Mouse (Mus musculus): ENCODE data around the gene March11.

DNA sequence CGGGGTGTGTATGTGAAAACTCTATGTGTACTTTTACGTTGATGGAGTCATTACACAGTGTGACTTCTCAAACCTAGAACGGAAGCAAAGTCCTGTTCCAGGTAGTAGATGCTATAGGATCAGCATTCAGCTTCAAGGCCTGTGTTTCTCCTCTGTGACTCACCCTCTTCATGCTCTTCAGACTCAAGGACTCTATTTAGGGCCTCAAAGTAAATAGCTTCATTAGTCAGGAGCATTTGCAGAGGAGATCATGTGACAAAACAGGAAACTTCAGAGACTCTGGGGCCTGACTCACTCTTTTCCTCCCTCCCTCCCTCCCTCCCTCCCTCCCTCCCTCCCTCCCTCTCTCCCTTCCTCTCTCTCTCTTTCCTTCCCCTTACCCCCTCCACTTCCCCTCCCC is 66.1 kb downstream of the March11 start:
- no peak for TF ChIP-seq CTCF (IDR thresholded peaks at IDR 0.05; ENCODE audit: low read depth)
- no peak for TF ChIP-seq EP300 (optimal IDR thresholded peaks at IDR 0.05)

Data from stomach, postnatal 0 days (tissue).